ENCODE assay signal across 9 mouse cellular contexts in genomic region chr13:104610210-104611111, GRCm38 (mm10).
A peak's percentile ranks its signal among the peaks of the same experiment; 100 is the strongest.
DNase-seq lines count a peak whose midpoint lies in the region; ATAC-seq and TF ChIP-seq lines count a peak whose summit lies in the region.
"Had no signal": no experiment of that assay in that cellular context is flagged by ENCODE, and none has a peak within 500 bp of the region (broad histone marks: within the 10 kb centered on the region; RNA-seq: fewer than 3 reads in every experiment).

No protein-coding gene starts in this region.

- no peak overlapping the region; the same call in 1 of the 2 replicates for H3K27ac ChIP-seq in lung, embryonic 14.5 days (ENCODE audit: low read depth)

- no peak overlapping the region for H3K4me3 ChIP-seq in lung, embryonic 14.5 days (ENCODE audit: low read depth, low read length)
- H3K4me3 ChIP-seq: myocyte had no signal

- TF ChIP-seq CTCF in lung, embryonic 14.5 days (IDR thresholded peaks at IDR 0.05; ENCODE audit: low read depth): no peak

- H3K9ac ChIP-seq in lung, embryonic 14.5 days: no peak overlapping the region

- H3K9me3 ChIP-seq in lung, embryonic 14.5 days (ENCODE audit: low read depth, low read length): no peaks in the 10 kb centered on the region

- ATAC-seq in lung, embryonic 14.5 days (ENCODE audit: insufficient read depth): peak; percentile 65; the same call in 1 of the 2 replicates

- no peaks in the 10 kb centered on the region for H3K4me1 ChIP-seq in lung, embryonic 14.5 days (ENCODE audit: insufficient read depth)

- DNase-seq in 416B (ENCODE audit: low read depth) (peak; percentile 91), R1 (ENCODE audit: low read depth, low spot score) (peak; percentile 21)
- peak; percentile 20 for DNase-seq in heart, postnatal 4 days
- peak; percentile 59 for DNase-seq in lung, embryonic 14.5 days
- peak; percentile 32 for DNase-seq in telencephalon, adult 2 months (ENCODE audit: low read depth, low spot score)
- DNase-seq in urinary bladder, adult 2 months (ENCODE audit: low spot score): no peak
- DNase-seq in layer of hippocampus, postnatal 36 days: no peak
- no peak for DNase-seq in right cerebral cortex, postnatal 25 days

- H3K36me3 ChIP-seq in lung, embryonic 14.5 days (ENCODE audit: insufficient read depth): no peaks in the 10 kb centered on the region

- WGBS in lung, embryonic 14.5 days: 79% methylated on average over 22 of the region's 22 CpGs

- H3K4me2 ChIP-seq in lung, embryonic 14.5 days: no peak overlapping the region; the same call in 1 of the 2 replicates

- H3K27me3 ChIP-seq in lung, embryonic 14.5 days (ENCODE audit: insufficient read depth, low read length): no peaks in the 10 kb centered on the region

Comparison
In these comparisons a context has a peak if more than half of its experiments do, and no peak if none do; other contexts are left out.
1. DNase-seq: peak in 416B (single experiment), R1 (single experiment), heart, postnatal 4 days (single experiment), lung, embryonic 14.5 days (single experiment) and telencephalon, adult 2 months (single experiment); none in urinary bladder, adult 2 months (single experiment), layer of hippocampus, postnatal 36 days (0 of 2) and right cerebral cortex, postnatal 25 days (single experiment).